Mouse (Mus musculus): ENCODE measurements around the gene Aph1c.
"Not testable (repeated sequence)": the region's sequence is repeated elsewhere in the genome, so short reads cannot be mapped to it uniquely, and the experiment has no call there.

The Aph1c gene

DNA sequence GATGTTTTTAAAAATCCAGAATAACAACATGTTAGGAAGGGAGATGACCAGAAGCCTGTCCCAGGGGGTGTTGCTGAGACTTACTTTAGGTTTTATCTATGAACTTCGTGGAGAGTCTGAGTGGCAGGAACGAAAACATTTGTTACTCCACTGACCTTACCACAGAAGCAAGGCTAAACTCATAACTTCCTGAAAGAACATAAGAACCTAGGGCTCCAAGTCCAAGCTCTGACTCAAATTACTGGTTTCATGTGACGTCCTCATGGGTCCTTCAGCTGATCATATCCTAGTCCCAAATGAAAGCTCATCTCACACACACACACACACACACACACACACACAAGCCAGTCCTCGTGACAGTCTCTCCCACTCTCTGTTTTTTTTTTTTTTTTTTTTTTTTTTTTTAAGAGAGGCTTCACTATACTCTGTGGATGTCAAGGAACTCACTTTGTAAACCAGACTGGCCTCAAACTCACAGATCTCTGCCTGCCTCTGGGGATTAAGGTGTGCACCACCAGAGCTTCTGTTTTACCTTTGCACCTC lies 2.1 kb downstream of the Aph1c start:
- DNase-seq, result peak in 1 of 2 experiments; percentile 11

DNA sequence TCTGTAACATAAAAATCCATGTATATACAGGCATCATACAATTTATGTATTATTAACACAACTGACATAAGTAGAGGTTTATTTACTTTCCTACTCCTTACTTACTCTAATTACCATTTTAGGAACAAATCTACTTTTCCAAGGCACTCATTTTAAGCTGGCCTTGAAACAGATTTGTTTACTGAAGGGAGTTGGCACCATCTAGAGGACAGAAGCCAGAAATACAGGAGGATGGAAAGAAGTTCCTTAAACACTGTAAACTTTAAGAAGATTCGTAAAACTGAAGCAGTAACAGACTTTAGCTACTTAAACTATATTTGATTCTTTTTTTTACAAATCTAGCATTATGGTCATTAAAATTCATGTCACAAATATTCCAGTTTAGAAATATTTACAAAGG lies 8.5 kb downstream of the Aph1c start:
- peak in 1 of 2 experiments; percentile 48 for DNase-seq

DNA sequence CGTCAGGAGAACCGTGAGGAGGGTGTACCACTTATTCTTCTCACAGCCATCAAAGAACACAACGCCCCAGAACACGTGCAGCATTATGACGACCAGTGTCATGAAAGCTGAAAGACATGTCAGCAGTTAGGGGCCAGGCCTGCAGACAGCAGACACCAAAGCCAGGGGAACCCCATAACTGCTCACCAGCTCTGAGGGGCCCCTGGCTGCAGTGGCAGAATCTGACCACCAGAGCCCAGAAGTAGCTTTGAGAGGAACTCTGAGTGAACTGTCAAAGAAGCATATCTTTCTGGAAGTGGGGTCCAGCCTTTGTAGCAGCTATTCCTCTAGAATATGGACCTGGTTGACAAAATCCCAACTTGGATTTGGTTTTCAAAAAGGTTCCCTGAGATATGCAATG lies 12.3 kb downstream of the Aph1c start:
- DNase-seq, result not testable (repeated sequence)

DNA sequence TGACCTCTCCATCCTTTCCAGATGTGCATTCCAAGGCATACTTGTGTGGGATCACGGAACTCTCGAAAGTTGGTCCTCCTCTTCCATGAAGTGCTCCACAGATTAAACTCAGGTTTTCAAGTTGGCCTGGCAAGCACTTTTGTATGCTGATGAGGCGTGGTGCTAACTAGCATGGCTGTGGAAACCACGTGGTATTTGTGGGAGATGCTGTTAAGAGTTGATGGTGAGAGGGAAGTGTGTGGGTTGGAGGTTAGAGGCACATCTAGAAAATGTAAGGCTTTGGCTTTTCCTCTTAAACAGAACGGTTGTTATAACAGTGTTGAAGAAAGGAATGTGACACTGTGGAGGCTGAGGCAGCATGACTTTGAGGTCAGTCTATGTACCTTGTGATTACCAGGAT lies 13.5 kb downstream of the Aph1c start:
- no peak for DNase-seq

DNA sequence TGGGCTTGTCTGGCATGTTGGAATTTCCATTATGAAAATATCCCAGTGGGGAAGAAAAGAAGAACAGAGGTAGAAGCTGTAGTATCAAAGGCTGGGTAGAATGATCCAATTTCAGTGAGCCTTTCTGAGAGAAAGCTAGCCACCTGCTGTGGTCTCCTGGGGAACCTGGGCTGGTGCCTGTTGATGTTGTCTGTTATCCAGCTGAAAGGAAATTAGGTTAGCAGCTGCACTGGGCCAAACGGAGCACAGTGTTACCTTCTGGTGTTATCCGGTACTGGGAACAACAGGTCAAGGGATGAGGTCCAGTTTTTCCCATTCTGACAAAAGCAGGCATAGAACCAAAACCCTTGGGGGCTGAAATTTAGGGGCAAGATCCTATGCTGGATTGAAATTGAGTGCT lies 21.1 kb downstream of the Aph1c start:
- DNase-seq, result no peak

DNA sequence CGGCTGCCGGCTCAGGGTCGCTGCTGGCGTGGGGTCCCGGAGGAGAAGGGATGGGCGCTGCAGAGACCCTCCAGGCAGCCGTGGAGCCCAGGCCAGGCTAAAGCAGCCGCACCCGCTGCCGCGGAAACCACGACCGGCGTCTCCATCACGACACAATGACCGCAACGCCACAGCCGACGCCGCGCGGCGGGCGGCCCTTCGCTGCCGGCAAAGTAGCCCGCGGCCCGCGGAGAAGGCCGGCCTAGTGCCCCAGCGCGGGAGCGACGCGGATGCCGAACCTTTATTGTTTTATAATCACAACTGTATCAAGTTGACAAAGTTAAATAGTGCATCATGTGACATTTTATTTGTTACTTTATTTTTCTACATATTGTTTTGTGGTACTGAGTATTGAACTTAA lies 28.6 kb downstream of the Aph1c start:
- DNase-seq, result not testable (repeated sequence)

DNA sequence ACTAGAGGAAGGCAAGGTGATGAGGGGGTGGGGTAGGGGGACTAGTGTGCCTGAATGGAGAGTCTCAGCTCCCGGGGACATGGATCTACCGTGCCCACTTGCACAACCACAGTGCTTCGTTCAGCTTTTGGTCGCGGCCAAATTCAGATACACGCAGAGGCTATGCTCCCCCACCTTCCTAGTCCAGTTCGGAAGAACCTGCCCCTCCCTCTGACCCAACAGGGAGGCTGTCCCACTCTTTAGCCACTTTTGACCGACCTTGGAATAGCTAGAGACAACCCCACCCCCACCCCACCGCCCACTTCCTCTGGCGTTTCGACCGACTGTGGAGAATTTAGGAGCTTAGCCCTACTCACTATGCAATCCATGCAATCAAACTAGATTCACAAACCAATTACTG lies 32.6 kb downstream of the Aph1c start:
- DNase-seq, result no peak

DNA sequence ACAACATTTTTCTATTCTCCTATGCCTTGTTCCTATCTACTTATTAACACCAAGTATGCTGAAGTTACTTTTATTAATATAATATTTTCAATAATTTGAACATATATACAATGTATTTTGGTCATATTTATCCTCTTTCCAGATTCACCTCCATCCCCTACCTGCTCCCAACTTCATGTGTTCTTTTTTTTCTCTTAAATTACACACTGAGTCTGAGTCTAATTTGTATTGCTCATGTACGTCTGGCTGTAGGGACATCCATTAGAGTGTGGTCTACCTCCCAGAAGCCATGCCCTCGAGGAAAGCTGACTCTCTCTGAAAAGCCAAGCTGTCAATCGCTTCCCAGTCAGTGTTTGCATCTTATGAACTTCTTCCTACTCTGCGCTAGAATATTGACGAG lies 37.8 kb downstream of the Aph1c start, which contains the start of gene Gm10647:
TSS of gene Gm10647 (plus strand) at position 301 of the 400 bp plus-strand sequence.
- no peak for DNase-seq

DNA sequence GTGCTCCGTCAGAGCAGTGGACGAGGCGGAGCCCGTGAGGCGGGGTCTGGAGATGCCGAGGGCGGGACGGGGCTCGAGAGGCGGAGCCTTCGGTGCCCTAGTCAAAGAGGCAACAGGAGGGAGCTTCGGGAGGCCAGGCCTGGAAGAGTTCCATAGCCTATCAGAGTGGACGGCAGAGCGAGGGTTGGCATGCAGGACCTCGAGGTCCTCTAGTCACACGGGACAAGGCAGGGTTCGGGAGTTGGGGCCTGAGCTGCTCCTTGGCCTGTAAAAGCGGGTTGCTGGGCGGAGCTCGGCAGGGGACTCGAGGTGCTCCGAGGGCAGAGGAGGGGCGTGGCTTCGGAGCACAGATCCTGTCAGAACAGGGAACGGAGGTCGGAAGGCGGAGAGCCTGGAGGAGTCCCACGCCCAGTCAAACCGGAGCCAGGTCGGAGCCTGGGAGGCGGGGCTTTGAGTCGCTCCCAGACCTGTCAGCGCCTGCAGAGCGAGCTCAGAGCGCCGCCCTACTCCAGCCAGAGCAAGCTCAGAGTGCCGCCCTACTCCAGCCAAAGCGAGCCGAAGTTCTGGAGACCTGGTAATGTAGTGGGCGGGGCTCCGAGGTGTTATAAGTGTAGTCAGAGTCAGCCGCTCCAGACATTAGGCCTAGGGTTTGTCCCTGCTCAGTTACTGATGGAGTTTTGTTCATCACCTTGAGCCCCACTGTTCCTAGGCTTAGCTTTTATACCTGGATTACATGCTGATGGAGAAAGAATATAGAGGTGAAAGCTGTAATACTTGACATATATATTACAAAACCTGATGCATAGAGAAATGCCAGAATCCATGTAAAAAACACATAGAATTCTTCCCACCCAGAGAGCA lies 38.8 kb downstream of the Aph1c start, which contains the start of gene Aph1b:
TSS of gene Aph1b (minus strand) at position 27 of the 861 bp plus-strand sequence.
- DNase-seq, result peak; percentile 98 to 99

DNA sequence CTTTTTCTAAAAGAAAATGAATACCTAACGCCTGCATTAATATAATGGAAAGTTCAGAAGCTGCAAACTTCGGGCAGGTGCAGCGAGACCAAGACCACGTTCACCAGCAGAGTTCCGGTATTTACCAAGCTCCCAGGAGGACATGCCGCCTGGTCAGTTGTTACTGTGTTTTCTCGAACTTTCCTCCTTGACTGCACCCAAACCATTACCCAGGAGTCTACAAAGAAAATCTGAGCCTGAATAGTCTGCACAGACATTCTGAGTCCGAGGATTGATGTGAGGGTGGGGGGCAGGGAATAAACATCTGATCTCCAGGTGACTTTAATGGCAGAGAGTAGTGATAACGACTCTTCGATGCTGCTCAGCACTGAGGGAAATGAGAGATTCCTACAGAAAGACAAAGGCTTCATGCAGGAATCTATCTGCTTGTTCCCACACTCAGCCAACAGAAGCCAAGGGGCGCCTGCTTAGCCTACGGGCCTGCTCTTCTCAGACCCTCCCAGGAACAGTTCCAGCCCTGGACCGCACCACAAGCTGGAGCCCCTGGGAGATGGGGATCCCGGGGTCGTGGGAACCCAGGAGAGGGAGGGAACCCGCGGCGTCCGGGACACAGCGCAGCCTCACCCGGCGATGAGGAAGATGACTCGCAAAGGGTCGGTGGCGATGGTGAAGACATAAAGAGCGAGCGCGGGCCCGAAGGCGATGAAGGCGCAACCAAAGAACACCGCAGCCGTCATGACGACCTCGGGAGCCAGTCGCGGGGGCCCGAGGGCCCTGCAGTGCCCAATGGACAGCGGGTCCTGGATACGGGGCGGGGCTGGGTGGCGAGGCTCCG lies 39.7 kb downstream of the Aph1c start:
- DNase-seq, result no peak

DNA sequence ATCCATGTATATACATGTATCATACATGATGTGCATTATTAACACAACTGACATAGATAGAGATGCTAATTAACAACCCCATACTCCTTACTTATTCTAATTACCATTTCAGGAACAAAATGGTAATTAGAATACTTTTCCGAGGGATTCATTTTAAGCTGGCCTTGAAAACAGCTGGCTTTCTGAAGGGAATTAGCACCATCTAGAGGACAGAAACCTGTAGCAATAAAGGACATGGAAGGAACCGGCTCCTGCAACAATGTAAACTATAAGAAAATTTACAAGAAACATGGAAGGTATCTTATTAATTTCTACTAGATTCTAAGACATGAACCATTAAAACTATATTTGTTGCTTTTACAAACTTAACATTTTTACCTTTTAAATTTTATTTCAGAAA lies 46.7 kb downstream of the Aph1c start:
- DNase-seq, result no peak

DNA sequence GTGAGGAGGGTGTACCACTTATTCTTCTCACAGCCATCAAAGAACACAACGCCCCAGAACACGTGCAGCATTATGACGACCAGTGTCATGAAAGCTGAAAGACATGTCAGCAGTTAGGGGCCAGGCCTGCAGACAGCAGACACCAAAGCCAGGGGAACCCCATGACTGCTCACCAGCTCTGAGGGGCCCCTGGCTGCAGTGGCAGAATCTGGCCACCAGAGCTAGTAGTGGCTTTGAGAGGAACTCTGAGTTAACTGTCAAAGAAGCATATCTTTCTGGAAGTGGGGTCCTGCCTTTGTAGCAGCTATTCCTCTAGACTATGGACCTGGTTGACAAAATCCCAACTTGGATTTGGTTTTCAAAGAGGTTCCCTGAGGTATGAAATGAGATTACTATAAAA lies 50.0 kb downstream of the Aph1c start:
- DNase-seq, result not testable (repeated sequence)

DNA sequence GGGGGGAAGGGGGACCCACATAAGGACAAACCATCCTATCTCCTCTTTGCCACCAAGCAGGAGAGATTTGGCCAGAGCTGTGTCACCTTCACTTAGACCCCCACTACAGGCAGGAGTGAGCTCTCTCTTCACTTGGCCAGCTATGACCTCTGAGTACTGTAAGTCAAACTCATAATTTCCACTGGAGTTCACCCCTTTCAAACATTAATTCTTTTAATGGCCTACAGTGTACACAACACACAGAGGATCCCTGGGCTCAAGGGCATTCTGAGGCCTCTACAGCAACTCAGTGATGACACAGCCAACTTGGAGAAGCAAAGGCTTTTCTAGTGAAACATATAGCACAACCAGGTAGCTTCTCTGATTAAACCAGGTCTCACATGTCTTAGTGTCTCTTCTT lies 63.8 kb downstream of the Aph1c start:
- DNase-seq, result no peak

DNA sequence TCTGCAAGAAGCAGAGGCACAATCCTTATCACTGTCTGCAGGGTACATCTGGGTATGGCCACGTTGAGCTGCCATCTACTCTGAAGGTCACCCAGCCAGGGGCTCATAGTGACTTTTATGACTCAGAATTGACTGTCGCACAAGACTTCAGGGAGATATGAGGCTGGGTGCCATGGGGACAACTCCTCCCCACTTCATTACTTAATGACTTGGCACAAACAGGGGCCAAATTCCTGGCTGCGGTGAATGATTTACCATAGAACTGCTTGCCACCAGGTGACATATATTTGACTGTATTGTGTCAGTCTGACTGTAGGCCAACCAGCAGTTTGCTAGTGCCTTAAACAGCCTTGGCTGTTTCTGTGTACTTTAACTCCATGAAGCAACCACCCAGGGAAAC lies 65.3 kb downstream of the Aph1c start:
- DNase-seq, result peak; percentile 26 to 35

DNA sequence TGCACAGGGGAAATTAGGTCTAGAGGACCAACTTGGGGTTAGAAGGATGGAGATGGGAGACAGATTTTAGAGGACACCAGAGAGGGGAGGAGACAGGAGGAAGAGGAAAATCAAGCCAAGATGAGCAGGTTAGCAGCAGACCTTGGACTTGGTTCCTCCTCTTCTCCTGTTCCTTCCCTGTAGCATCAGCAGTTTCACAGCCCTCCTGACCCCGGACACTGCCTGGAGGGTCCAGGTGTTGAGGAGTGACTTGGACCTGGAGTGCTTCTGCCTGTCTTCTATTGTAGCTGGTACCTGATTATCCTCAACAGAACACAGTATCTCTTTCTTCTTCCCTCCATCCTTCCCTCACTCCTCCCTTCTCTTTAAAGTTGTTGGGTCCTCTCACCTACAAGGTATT lies 65.8 kb downstream of the Aph1c start:
- no peak for DNase-seq

Data from lung, adult 18-20 months (tissue).